ENCODE assay signal across 8 mouse cellular contexts in genomic region chr7:132930055-132930454, GRCm38 (mm10). TPM values are rescaled to one million over a fixed set of nuclear protein-coding genes. Genes with fewer than 3 reads are reported as not detected.
A peak's percentile ranks its signal among the peaks of the same experiment; 100 is the strongest.
DNase-seq lines count a peak whose midpoint lies in the region; ATAC-seq lines count a peak whose summit lies in the region.

No protein-coding gene starts in this region.

- H3K9me3 ChIP-seq in embryonic facial prominence, embryonic 14.5 days (ENCODE audit: control insufficient read depth, low read length) = no peaks in the 10 kb centered on the region
- no peaks in the 10 kb centered on the region for H3K9me3 ChIP-seq in limb, embryonic 11.5 days (ENCODE audit: control insufficient read depth, low read length)
- no peaks in the 10 kb centered on the region for H3K9me3 ChIP-seq in stomach, embryonic 14.5 days (ENCODE audit: control insufficient read depth, low read depth, low read length)

- no peak for ATAC-seq in embryonic facial prominence, embryonic 14.5 days (ENCODE audit: low read depth)
- no peak for ATAC-seq in limb, embryonic 11.5 days (ENCODE audit: insufficient number of reproducible peaks, low FRiP score, low TSS enrichment, low read depth)
- no peak for ATAC-seq in stomach, embryonic 14.5 days (ENCODE audit: insufficient number of reproducible peaks, insufficient read depth, low FRiP score, low read depth)
- no peak for ATAC-seq in megakaryocyte-erythroid progenitor cell, adult 5-6 weeks (replicated peaks; ENCODE audit: low FRiP score, low TSS enrichment, poor library complexity, severe bottlenecking)

- peaks cover 13% of the 10 kb centered on the region for H3K4me1 ChIP-seq in embryonic facial prominence, embryonic 14.5 days (ENCODE audit: control insufficient read depth, insufficient read depth, low read length)
- H3K4me1 ChIP-seq in limb, embryonic 11.5 days (ENCODE audit: control insufficient read depth, insufficient read depth, low read length) = no peaks in the 10 kb centered on the region
- peaks cover 5% of the 10 kb centered on the region; the same call in 1 of the 2 replicates for H3K4me1 ChIP-seq in stomach, embryonic 14.5 days (ENCODE audit: control insufficient read depth, insufficient read depth, low read length)

- WGBS in embryonic facial prominence, embryonic 14.5 days = 88% methylated on average over 5 of the region's 5 CpGs
- WGBS in limb, embryonic 11.5 days = 91% methylated on average over 5 of the region's 5 CpGs
- WGBS in stomach, embryonic 14.5 days = 82% methylated on average over 5 of the region's 5 CpGs

- H3K4me3 ChIP-seq in embryonic facial prominence, embryonic 14.5 days (ENCODE audit: low read depth, low read length) = peak overlapping the region; percentile 94
- peak overlapping the region; percentile 88 for H3K4me3 ChIP-seq in limb, embryonic 11.5 days (ENCODE audit: low read depth, low read length)
- H3K4me3 ChIP-seq in stomach, embryonic 14.5 days (ENCODE audit: low read depth, low read length) = peak overlapping the region; percentile 87

- H3K9ac ChIP-seq in embryonic facial prominence, embryonic 14.5 days (ENCODE audit: low read depth, low read length) = peak overlapping the region; percentile 97
- H3K9ac ChIP-seq in limb, embryonic 11.5 days (ENCODE audit: low read length) = peak overlapping the region; percentile 96; the same call in 1 of the 2 replicates
- H3K9ac ChIP-seq in stomach, embryonic 14.5 days (replicated peaks; ENCODE audit: low read depth, low read length) = peak overlapping the region; percentile 95; the same call in 1 of the 2 replicates

- H3K4me2 ChIP-seq in embryonic facial prominence, embryonic 14.5 days (ENCODE audit: low read depth, low read length) = peak overlapping the region; percentile 79
- H3K4me2 ChIP-seq in limb, embryonic 11.5 days (ENCODE audit: low read depth, severe bottlenecking) = peak overlapping the region; percentile 76
- H3K4me2 ChIP-seq in stomach, embryonic 14.5 days (replicated peaks; ENCODE audit: low read depth, low read length) = peak overlapping the region; percentile 61

- H3K27me3 ChIP-seq in embryonic facial prominence, embryonic 14.5 days (replicated peaks; ENCODE audit: control insufficient read depth, insufficient read depth, low read length) = no peaks in the 10 kb centered on the region
- H3K27me3 ChIP-seq in limb, embryonic 11.5 days (ENCODE audit: control insufficient read depth, insufficient read depth, low read length) = no peaks in the 10 kb centered on the region
- H3K27me3 ChIP-seq in stomach, embryonic 14.5 days (ENCODE audit: control insufficient read depth, insufficient read depth, low read length) = no peaks in the 10 kb centered on the region

- peak; percentile 14 for DNase-seq in embryo, embryonic 10.5 days (ENCODE audit: low spot score)
- DNase-seq in embryo, embryonic 10 days (ENCODE audit: low spot score) = no peak
- DNase-seq in 416B (ENCODE audit: low read depth) = peak; percentile 75
- no peak for DNase-seq in embryonic facial prominence, embryonic 14.5 days (ENCODE audit: low spot score)
- DNase-seq in limb, embryonic 11.5 days (ENCODE audit: low spot score) = no peak
- no peak for DNase-seq in spleen, postnatal 4 days (ENCODE audit: low spot score in 2 of 2)

- no peaks in the 10 kb centered on the region for H3K36me3 ChIP-seq in embryonic facial prominence, embryonic 14.5 days (ENCODE audit: control insufficient read depth, insufficient read depth, low read length)
- H3K36me3 ChIP-seq in limb, embryonic 11.5 days (ENCODE audit: control insufficient read depth, insufficient read depth, low read length) = no peaks in the 10 kb centered on the region
- no peaks in the 10 kb centered on the region for H3K36me3 ChIP-seq in stomach, embryonic 14.5 days (ENCODE audit: control insufficient read depth, insufficient read depth, low read length)

- H3K27ac ChIP-seq in embryonic facial prominence, embryonic 14.5 days (replicated peaks; ENCODE audit: low read depth, low read length) = peak overlapping the region; percentile 98; the same call in 1 of the 2 replicates
- no peak overlapping the region for H3K27ac ChIP-seq in limb, embryonic 11.5 days (replicated peaks; ENCODE audit: low read depth, low read length)
- no peak overlapping the region for H3K27ac ChIP-seq in stomach, embryonic 14.5 days (ENCODE audit: low read length)

RNA-seq across cellular contexts. Expression of gene Zranb1, which starts 0.9 kb away (rescaled TPM):
- 15.2 and 19.3 TPM in 2 replicates for polyA plus RNA-seq in embryonic facial prominence, embryonic 14.5 days (2014; fragmentation: Nextera tagmentation; extraction: Ambion mirVana)
- polyA plus RNA-seq in limb, embryonic 11.5 days (2014; fragmentation: Nextera tagmentation; extraction: Ambion mirVana) = 16.5 and 16.6 TPM in 2 replicates
- polyA plus RNA-seq in stomach, embryonic 14.5 days (2014; fragmentation: Nextera tagmentation; extraction: Ambion mirVana) = 17.3 and 18.7 TPM in 2 replicates
- total RNA-seq in megakaryocyte-erythroid progenitor cell, adult 5-6 weeks (2014; fragmentation: Nextera tagmentation) = 26.6 and 31.4 TPM in 2 replicates
- 53.5 and 54.7 TPM in 2 replicates for total RNA-seq in megakaryocyte-erythroid progenitor cell, adult 5-6 weeks (2017)

Comparison
In these comparisons a context has a peak if more than half of its experiments do, and no peak if none do; other contexts are left out.
1. DNase-seq: peak in embryo, embryonic 10.5 days (single experiment) and 416B (single experiment); none in embryo, embryonic 10 days (single experiment), embryonic facial prominence, embryonic 14.5 days (single experiment), limb, embryonic 11.5 days (single experiment) and spleen, postnatal 4 days (0 of 2).
2. Peak in every context shown above with its lines, with median percentiles within 50 percentile points of each other: H3K4me2 ChIP-seq, H3K4me3 ChIP-seq and H3K9ac ChIP-seq.